Mouse (Mus musculus) layer of hippocampus, postnatal 25 days (tissue): ENCODE results near the gene Kdm2b. TPM values are rescaled to one million over a fixed set of nuclear protein-coding genes. Genes with fewer than 3 reads are reported as not detected.
A peak's percentile ranks its signal among the peaks of the same experiment; 100 is the strongest.

Experiments
- DNase-seq, 2 experiments: peaks; one replicate each; pipeline ENCODE4 v3.0.0; 2022; ENCODE audit warnings: mixed read lengths in 2 of 2, low spot score in 1 of 2; ENCODE audit errors: extremely low spot score in 1 of 2
- total RNA-seq, 2 experiments: library from RNA; stranded (reverse); gene quantifications; 2 replicates each; pipeline ENCODE4 v1.2.3; 2021

The Kdm2b gene
- total RNA-seq, 2 experiments from 2014 or later: 36.9 to 38.4 TPM

DNA sequence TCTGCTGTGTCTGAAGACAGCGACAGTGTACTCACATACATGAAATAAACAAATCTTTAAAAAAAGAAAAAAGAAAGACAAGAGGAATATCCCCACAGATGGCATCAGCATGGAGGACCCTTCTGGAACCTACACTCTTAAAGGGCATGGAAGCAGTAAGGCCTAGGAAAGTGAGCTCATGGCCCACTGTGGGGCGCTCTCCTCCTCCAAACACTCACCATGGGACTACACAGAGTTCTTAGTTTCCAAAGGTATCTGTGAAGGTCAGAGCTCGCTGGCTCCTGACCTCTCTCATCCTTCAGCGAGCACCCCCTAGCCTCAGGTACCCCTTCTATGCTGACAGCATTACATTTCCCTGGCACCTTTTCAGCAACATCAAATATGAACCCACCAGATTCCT, 53.8 kb downstream of the Kdm2b start:
- DNase-seq: no peak

DNA sequence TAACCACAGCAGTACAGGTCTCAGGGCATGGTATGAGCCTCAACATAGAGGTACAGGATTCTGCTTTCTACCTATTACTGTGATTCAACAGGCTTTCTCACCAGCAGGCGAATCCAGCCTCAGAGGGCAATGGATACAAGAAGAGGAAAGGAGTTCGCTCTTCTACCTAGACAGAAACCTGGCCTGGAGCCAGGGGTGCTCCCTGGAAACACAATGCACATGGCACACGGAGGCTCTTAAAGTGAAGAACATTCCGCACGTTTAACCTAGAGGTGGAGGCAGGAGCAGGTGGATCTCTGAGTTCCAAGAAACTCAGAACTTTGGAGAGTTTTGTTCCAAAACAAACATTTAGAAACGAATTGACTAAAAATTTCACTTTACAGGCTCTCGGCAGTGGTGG, 58.6 kb downstream of the Kdm2b start:
- no peak for DNase-seq

DNA sequence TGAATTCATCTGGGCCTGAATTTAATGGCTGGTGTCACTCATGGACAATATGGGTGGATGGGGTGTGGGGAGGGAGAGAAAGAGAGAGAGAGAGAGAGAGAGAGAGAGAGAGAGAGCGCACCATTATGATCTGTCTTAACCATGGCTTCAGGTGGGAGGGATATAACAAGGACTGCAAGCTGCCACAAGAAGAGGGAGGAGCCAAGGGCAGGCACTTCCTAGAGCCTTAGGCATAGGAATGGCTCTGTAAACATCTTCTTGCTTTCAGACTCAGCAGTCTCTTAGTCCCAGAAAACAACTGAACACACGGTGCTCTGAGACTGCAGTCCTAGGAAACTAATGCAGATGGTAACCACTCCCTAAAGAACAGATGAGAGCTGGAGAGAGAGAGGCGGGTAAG, 61.3 kb downstream of the Kdm2b start:
- DNase-seq: no peak

DNA sequence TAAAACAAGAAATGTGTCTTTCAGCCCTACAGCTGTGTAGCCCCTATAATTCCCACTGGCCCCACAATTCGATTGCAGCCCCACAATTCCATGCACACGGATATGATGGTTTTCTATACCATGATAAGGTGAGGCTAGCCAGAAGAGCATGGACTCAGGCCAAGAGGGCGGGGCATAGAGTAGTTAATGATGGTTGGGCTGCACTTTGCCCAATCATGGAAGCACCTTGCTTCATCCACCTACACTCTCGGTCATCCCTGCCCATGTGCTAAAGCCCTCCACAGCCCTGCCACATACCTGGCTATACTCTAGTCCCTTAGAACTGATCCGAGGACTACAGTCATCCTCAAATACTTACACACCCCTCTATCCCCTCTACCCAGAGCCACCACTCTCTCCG, 61.9 kb downstream of the Kdm2b start:
- DNase-seq: no peak

DNA sequence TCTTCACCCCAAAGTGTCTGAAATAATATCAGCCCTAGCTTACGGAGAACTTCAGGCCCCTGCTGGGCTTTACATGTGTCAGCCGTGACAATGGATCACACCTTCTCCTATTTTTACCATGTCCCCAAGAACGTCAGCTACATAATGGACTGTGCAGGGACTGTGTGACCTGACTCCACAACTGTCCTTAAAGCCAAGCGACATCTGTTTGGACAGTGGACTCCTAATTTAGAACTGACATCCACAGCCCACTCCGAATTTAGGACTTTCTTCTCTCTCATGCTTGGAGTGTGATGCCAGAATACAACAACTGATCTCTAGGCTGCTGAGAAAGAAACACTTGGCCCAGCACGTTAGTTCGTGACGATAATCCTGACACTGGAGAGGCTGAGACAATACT, 62.5 kb downstream of the Kdm2b start:
- DNase-seq: no peak

DNA sequence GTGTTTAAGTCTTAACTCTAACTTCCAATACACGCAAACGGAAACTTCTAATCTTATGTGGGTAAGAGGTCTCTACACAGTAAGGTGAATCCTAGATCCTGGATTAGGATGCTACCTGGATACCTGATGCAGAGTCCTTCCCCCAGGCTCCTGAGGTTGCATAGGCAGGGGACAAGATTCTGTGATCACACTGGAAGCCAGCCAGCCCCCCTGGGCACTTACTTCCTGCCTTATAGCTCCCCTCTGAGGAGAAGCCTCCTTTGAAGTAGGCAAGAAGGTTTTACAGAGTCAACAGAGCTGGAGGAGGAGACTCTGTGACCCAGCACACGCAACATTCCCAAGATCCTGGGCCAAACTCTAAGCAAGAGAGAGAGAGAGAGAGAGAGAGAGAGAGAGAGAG, 63.3 kb downstream of the Kdm2b start:
- DNase-seq: no peak

DNA sequence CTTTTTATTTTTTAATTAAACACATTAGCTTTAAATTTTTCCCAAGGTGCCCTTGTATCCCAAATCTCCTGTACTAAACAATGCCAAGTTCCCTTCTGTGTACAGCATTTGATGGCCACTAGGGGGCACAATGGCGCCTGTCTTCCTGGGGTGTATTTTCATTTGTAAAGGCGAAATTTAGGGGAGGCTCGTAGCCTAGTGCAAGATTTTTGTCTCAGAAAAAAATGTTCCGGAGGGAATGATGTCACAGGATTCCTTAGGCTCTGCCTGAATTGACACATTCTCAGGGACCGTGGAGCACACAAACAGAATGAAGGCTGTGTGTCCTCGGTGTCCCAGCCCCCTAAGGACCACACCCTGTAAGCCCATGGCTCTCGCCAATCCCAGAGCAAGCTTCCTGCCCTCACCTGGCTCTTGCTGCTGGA, 64.1 kb downstream of the Kdm2b start:
- peak; percentile 49 to 78 for DNase-seq

DNA sequence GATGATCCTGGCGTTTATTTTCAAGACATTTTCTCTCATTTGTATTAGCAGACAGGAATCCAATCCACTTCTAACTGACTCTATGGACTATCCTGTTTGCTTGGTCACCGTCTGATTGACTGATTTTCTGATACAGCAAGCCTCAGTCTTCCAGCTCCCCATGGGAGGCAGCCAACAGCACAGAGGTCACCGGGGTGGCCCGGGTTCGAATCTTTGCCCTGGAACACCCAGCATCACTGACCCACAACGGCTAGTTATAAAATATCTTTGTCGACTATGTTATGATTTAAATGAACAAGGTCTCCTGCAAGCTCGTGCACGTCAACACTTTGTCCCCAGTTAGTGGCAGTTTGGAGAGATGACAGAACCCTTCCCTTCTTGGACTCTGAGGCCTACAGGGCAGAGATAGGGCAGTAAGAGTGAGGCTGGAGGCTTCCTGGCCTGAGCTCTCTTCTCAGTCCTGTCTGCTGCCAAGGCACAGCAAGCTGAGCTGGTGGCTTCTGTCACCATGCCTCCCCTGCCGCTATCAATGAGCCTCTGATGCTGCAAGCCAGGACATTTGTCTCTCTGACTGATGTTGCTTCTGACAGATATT, 65.7 kb downstream of the Kdm2b start:
- no peak for DNase-seq

DNA sequence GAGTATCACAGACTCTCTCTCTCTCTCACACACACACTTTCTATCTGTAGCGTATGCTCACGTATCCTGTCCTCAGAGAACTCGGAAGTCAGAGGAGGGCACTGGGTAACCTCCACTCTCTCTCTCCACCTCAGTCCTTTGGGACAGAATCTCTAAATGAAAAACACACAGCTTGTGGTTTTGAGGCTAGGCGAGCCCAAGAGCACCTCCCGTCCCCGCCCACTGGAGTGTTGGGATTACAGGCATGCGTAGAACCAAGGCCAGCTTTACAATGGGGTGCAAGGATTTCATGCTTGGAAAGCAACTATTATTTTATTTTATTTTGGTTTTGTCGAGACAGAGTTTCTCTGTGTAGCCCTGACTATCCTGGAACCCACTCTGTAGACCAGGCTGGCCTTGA, 67.7 kb downstream of the Kdm2b start:
- no peak for DNase-seq

DNA sequence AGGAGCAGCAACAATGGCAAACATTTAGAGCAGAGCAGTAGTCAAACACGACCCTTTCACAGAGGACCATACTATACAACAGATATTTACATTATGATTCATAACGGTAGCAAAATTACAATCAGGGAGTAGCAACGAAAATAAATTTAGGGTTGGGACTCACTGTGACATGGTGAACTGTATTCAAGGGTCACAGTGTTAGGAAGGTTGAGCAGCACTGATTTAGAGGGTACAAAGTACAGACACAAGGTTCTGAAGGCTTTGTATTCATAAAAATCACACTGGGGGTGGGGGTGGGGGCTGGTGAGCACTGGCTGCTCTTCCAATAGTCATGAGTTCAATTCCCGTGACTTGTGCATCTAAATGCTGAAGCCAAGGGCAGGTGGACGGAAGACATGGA, 69.1 kb downstream of the Kdm2b start:
- no peak for DNase-seq

DNA sequence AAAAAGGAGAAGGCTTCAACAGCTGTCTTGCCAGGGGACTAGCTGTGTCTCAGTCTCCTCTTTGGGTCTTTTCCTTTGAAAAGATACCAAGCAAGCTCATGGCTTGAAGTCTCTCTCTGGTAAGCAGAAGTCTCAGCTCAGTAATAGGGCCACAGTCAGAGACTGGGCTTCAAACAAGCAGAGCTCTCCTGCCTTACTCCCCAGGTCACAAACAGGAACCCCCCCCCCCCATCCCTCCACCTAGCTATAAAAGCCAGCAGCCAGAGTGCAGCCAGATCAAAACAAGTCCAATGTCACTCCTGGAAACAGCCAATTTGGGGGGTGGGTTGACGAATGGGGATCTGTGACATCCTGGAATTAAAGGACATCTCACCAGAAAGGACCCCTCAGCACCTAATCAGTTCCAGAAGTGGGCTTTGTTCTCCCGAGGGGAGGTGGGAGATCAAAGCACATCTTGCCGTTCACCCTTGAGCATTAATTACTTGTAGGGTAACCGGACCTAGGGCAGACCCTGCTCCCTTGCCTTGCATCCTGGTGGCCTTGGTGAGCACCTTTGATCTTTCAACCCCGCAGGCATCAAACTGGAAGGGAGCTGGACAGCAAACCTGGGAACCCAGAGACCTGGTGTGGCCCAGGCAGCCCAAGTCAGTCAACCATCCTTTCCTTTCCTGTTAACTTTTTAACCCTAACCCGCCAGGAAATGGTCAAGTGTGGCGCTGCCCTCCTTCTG, 71.5 kb downstream of the Kdm2b start:
- DNase-seq: no peak

DNA sequence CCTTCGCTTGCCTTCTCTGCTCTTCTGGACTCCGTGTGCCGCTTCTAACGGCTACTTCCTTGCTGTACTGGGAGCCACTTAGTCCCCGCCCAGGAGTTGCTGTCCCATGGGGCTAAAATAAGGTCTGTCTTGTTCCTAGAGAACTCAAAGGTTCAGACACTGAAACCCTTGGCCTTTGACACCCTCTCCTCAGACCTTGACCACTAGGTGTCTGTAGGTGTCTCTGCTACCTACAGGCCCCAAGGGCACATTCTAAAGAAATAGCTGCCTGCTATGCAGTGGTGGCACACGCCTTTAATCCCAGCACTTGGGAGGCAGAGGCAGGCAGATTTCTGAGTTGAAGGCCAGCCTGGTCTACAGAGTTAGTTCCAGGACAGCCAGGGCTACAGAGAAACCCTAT, 73.5 kb downstream of the Kdm2b start:
- no peak for DNase-seq

DNA sequence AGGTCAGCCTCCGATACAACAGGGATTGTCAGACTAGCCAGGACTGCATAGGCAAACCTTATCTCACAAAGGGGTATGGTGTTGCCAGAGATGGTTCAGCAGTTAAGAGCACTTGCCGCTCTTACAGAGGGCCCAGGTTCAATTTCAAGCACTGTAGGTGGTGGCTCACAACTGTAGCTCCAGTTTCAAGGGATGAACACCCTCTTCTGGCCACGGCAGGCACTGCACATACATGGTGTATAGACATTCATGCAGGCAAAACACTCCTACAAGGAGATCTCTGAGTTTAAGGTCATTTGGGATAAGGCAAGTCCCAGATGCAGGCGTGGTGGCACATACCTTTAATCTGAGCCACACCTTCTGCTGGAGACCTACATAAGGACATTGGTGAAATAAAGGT, 76.8 kb downstream of the Kdm2b start:
- no peak for DNase-seq

DNA sequence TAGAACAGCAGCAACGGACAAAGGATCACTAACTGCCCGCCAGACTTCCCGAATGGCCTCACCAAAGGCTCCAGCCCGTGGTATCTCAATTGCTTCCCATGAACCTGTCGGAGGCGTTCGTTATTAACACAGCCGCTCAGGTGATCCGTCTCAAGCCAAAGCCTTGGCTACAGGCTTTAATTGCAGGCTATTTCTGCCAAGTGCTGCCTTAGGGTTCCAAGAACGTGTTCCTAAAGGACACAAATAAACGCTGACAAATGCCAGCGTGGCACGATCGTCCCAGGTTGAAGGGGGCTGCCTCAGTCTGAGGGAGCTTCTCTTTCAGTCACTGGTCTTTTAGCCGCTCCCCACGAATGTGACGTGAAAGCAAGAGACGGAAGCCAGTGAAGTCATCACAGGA, 80.1 kb downstream of the Kdm2b start:
- DNase-seq: no peak

DNA sequence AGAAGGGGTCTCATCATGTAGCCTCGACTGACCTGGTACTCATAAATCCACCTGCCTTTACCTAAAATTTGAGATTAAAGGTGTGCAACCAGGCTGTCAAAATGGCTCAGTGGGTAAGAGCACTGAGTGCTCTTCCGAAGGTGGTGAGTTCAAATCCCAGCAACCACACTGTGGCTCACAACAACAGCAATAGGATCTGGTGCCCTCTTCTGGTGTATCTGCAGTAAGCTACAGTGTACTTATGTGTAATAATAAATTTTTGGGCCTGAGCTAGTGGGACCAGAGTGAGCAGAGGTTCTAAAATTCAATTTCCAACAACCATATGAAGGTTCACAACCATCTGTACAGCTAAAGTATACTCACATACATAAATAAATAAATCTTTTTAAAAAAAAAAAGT, 81.6 kb downstream of the Kdm2b start:
- no peak for DNase-seq

DNA sequence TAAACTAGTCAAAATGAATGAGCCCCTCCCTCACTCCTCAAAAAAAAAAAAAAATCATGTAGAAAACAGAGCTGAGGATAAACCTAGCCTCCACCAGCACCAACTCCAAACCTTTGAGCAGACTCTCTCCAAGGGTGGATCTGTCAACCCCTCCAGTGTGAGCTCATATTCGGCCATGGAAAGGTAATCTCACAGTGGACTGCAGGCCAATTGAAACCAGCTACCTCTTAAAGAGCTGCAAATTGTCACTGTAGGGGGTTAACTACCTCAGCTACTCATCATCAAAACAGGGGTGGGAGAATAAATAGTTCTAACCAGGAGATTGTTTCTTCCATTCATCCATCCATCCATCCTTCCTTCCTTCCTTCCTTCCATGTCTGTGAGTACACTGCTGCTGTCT, 82.4 kb downstream of the Kdm2b start:
- DNase-seq: no peak

DNA sequence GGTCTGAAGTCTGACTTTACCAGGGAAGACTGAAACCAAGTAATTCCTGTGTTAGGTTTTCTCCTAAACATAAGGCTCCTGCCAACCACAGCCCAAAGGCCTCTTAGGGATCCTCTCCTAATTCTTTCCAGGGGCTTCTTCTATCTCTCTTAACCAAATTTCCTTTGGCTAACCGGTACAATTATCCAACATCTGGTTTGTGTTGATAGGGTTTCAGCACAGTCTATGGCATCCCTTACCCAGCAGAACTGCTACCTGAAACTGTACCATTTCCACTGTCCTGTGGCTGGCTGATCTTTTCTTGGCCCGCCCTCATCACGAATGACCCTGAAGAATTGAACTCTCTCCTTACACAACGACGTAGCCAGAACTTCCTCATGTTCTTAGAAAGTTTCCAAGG, 86.5 kb downstream of the Kdm2b start:
- DNase-seq: no peak

DNA sequence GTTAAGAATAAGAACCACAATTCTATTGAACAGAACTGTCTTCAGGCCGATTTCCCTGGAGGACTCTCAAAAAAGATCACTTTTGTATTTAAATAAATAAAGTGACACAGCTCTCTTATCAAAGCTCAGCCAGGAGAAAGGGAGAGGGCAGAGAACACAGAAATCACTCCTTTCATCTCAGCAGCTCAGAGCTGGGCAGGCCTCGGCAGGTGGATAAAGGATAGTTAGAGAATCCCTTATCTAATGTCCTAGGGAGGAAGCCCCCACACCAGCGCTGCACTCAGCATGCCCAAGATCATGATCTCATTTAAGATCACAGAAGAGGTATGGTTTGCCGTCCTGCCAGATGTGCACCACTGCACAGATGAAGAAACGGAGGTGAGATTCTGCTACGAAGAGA, 87.4 kb downstream of the Kdm2b start:
- no peak for DNase-seq

DNA sequence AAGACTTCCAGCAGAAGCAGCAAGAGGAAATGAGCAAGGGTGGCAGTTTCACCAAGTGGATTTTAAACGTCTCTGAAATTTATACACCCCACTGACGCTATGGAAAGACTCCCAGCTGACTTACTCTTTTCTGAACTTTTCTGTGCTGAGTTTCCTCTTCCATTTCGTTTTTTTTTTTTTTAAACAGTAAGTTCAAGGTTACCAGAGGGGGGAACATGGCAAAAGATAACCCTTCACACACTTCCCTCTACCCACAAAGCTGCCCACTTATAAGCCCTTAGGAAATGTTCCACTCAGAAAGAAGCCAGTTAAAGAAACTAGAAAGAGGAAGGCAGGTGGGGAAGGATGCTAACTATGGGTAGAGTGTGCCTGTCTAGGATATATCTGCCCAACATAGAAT, 88.0 kb downstream of the Kdm2b start:
- no peak for DNase-seq

DNA sequence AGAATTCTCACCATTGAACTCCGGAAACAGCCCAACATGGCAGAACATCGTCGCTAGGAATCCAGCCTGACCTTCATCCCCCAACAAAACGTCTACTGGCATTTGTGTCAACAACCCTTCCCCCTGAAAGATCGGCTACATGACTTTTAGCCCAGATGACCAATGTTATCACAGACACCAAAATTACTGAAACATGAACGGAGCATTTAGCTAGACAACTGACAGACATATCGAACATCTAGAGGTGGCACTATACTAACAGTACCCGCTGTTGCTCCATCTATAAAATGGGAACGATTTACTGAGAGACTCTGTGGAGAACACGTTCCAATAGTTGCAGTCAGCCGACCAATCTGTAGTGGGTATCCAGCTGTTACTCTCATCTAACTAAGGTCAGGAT, 88.4 kb downstream of the Kdm2b start:
- no peak for DNase-seq

DNA sequence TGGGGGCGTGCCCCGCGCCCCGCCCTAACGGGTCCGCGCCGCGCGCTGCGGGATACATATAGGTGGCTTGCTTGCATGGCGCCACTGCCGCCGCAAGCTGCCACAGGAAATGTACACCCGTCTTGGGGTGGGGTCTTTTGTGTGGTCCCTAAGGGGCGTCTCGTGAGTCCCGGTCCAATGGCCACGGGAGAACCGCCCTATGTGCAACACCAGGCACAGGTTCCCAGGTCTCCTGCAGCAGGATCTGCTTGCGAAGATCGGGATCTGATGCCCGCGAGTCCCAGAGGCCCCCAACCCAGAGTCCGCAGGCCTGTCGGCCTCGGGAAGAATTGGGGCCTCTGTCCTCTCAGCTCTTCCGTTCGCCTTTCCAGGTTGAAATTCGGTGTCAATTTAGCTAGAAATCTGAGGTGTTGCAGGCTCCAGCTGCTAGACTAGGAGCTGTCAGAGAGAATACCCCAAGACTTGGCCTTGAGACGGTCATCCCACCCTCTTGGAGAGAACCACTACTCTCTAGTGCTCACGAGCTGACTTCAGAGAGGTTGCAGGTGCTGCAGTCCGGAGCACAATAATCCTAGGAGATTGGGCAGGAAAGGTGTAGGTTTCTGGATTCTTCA, 89.0 kb downstream of the Kdm2b start:
- DNase-seq: no peak
